10 mouse cellular contexts compared by ENCODE assay signal in genomic region chr5:26006937-26007695, GRCm38 (mm10). TPM values are rescaled to one million over a fixed set of nuclear protein-coding genes. Genes with fewer than 3 reads are reported as not detected.
DNase-seq lines count a peak whose midpoint lies in the region; ATAC-seq lines count a peak whose summit lies in the region.
"Not testable (repeated sequence)": the region's sequence is repeated elsewhere in the genome, so short reads cannot be mapped to it uniquely, and the experiment has no call there.
"Had no signal": no experiment of that assay in that cellular context is flagged by ENCODE, and none has a peak within 500 bp of the region (broad histone marks: within the 10 kb centered on the region; RNA-seq: fewer than 3 reads in every experiment).

No protein-coding gene starts in this region.

- intact Hi-C loops in left cerebral cortex, postnatal 10 days (cut with DNase I): not testable (repeated sequence)

- peak; percentile 40 for DNase-seq in adrenal gland, postnatal 14 days
- peak; percentile 20 for DNase-seq in embryo, embryonic 11.5 days (ENCODE audit: low read depth, low spot score)
- DNase-seq in gastrocnemius, postnatal 10 days: peak; percentile 4
- peak; percentile 1 to 32 for DNase-seq in left cerebral cortex, postnatal 10 days (ENCODE audit: extremely low spot score in 1 of 2, low spot score in 2 of 2)
- DNase-seq in retina, embryonic 14.5 days (ENCODE audit: low spot score): peak; percentile 70
- peak; percentile 26 to 58 for DNase-seq in urinary bladder, postnatal 4 days (ENCODE audit: low spot score in 2 of 2)

- H3K4me1 ChIP-seq in hindbrain, embryonic 16.5 days (ENCODE audit: control insufficient read depth, insufficient read depth, low read depth, low read length): not testable (repeated sequence)

- ATAC-seq in hindbrain, embryonic 16.5 days: peak; percentile 95
- peak; percentile 38; the same call in 1 of the 2 replicates for ATAC-seq in megakaryocyte, adult 5-6 weeks (ENCODE audit: poor library complexity, severe bottlenecking)

- H3K9ac ChIP-seq in hindbrain, embryonic 16.5 days (ENCODE audit: low read depth, low read length): peak overlapping the region; percentile 41

- WGBS in hindbrain, embryonic 16.5 days: 17% methylated on average over 40 of the region's 45 CpGs

- not testable (repeated sequence) for H3K9me3 ChIP-seq in hindbrain, embryonic 16.5 days (ENCODE audit: control insufficient read depth, low read length)

- not testable (repeated sequence) for H3K27ac ChIP-seq in hindbrain, embryonic 16.5 days (ENCODE audit: low read depth, low read length)

- not testable (repeated sequence) for H3K36me3 ChIP-seq in hindbrain, embryonic 16.5 days (ENCODE audit: control insufficient read depth, insufficient read depth, low read length)

- not testable (repeated sequence) for H3K27me3 ChIP-seq in hindbrain, embryonic 16.5 days (replicated peaks; ENCODE audit: control insufficient read depth, insufficient read depth, low read length)

- H3K4me2 ChIP-seq in hindbrain, embryonic 16.5 days (ENCODE audit: low read length): peak overlapping the region; percentile 58

- peak overlapping the region; percentile 37 for H3K4me3 ChIP-seq in hindbrain, embryonic 16.5 days (ENCODE audit: low read length)

RNA-seq across cellular contexts. Expression of gene Gm1979, which starts 2.5 kb away (rescaled TPM):
- total RNA-seq in adrenal gland, postnatal 14 days (2021): not detected in 2 replicates
- not detected for total RNA-seq in gastrocnemius, postnatal 10 days (2021)
- 0.18 and 0.41 TPM in 2 replicates for polyA plus RNA-seq in hindbrain, embryonic 16.5 days (2015; fragmentation: Nextera tagmentation; extraction: Ambion mirVana)
- not detected for total RNA-seq in left cerebral cortex, postnatal 10 days (2021)
- total RNA-seq in megakaryocyte, adult 5-6 weeks (2015): not detected in 2 replicates
- not detected in 2 replicates for total RNA-seq in megakaryocyte, adult 5-6 weeks (2017)
- total RNA-seq: gastrocnemius, postnatal 36 days had no signal
- polyA plus RNA-seq: lung, adult 2 months had no signal

RNA-seq across cellular contexts. Expression of gene Gm5862, which starts 15.6 kb away (rescaled TPM):
- not detected in 2 replicates for total RNA-seq in adrenal gland, postnatal 14 days (2021)
- not detected for total RNA-seq in gastrocnemius, postnatal 10 days (2021)
- polyA plus RNA-seq in hindbrain, embryonic 16.5 days (2015; fragmentation: Nextera tagmentation; extraction: Ambion mirVana): 0.12 and 0.16 TPM in 2 replicates
- not detected for total RNA-seq in left cerebral cortex, postnatal 10 days (2021)
- not detected in 2 replicates for total RNA-seq in megakaryocyte, adult 5-6 weeks (2015)
- total RNA-seq in megakaryocyte, adult 5-6 weeks (2017): not detected in 2 replicates
- total RNA-seq: gastrocnemius, postnatal 36 days had no signal
- polyA plus RNA-seq: lung, adult 2 months had no signal

RNA-seq across cellular contexts. Expression of gene Gm21698, which starts 18.7 kb away (rescaled TPM):
- total RNA-seq in adrenal gland, postnatal 14 days (2021): not detected in 2 replicates
- total RNA-seq in gastrocnemius, postnatal 10 days (2021): not detected
- 0.20 TPM in 1 of 2 replicates, not detected in the other for polyA plus RNA-seq in hindbrain, embryonic 16.5 days (2015; fragmentation: Nextera tagmentation; extraction: Ambion mirVana)
- total RNA-seq in left cerebral cortex, postnatal 10 days (2021): not detected
- total RNA-seq in megakaryocyte, adult 5-6 weeks (2015): not detected in 2 replicates
- total RNA-seq in megakaryocyte, adult 5-6 weeks (2017): not detected in 2 replicates
- total RNA-seq: gastrocnemius, postnatal 36 days had no signal
- polyA plus RNA-seq: lung, adult 2 months had no signal

RNA-seq across cellular contexts. Expression of gene Speer4a, which starts 32.2 kb away (rescaled TPM):
- not detected in 2 replicates for total RNA-seq in adrenal gland, postnatal 14 days (2021)
- total RNA-seq in gastrocnemius, postnatal 10 days (2021): not detected
- polyA plus RNA-seq in hindbrain, embryonic 16.5 days (2015; fragmentation: Nextera tagmentation; extraction: Ambion mirVana): 0.25 and 0.39 TPM in 2 replicates
- not detected for total RNA-seq in left cerebral cortex, postnatal 10 days (2021)
- total RNA-seq in megakaryocyte, adult 5-6 weeks (2015): 0.27 TPM in 1 of 2 replicates, not detected in the other
- not detected in 2 replicates for total RNA-seq in megakaryocyte, adult 5-6 weeks (2017)
- total RNA-seq: gastrocnemius, postnatal 36 days had no signal
- polyA plus RNA-seq: lung, adult 2 months had no signal

RNA-seq across cellular contexts. Expression of gene Gm21680, which starts 34.7 kb away (rescaled TPM):
- not detected in 2 replicates for total RNA-seq in adrenal gland, postnatal 14 days (2021)
- total RNA-seq in gastrocnemius, postnatal 10 days (2021): not detected
- polyA plus RNA-seq in hindbrain, embryonic 16.5 days (2015; fragmentation: Nextera tagmentation; extraction: Ambion mirVana): 0.19 and 0.21 TPM in 2 replicates
- not detected for total RNA-seq in left cerebral cortex, postnatal 10 days (2021)
- total RNA-seq in megakaryocyte, adult 5-6 weeks (2015): not detected in 2 replicates
- total RNA-seq in megakaryocyte, adult 5-6 weeks (2017): not detected in 2 replicates
- total RNA-seq: gastrocnemius, postnatal 36 days had no signal
- polyA plus RNA-seq: lung, adult 2 months had no signal

Comparison
In these comparisons a context has a peak if more than half of its experiments do, and no peak if none do; other contexts are left out.
1. DNase-seq: peak in every context shown above with its lines; median percentile 70 in retina, embryonic 14.5 days; 42 in urinary bladder, postnatal 4 days; 40 in adrenal gland, postnatal 14 days; 20 in embryo, embryonic 11.5 days; 16 in left cerebral cortex, postnatal 10 days; 4 in gastrocnemius, postnatal 10 days.